Mouse (Mus musculus): ENCODE measurements around the gene Cckar. TPM values are rescaled to one million over a fixed set of nuclear protein-coding genes. Genes with fewer than 3 reads are reported as not detected.
"Not testable (repeated sequence)": the region's sequence is repeated elsewhere in the genome, so short reads cannot be mapped to it uniquely, and the experiment has no call there.

Cckar gene
- total RNA-seq, 2 experiments from 2014 or later, result 0.08 to 9.2 TPM

- not testable (repeated sequence) for DNase-seq (ENCODE audit: low spot score in 2 of 2)
These were observed 33.9 kb downstream of the Cckar start for GRCm38 (mm10) chr5:53673493-53674150.

GRCm38 (mm10) chr5:53672352-53672751 lies 35.2 kb downstream of the Cckar start:
- peak; percentile 26 to 46 for DNase-seq (ENCODE audit: low spot score in 2 of 2)

- no peak for DNase-seq (ENCODE audit: low spot score in 2 of 2)
These were observed 36.0 kb downstream of the Cckar start for GRCm38 (mm10) chr5:53671507-53671906.

GRCm38 (mm10) chr5:53670321-53670938 lies 37.1 kb downstream of the Cckar start:
- no peak for DNase-seq (ENCODE audit: low spot score in 2 of 2)

- no peak for DNase-seq (ENCODE audit: low spot score in 2 of 2)
These were observed 39.5 kb downstream of the Cckar start for GRCm38 (mm10) chr5:53668021-53668420.

GRCm38 (mm10) chr5:53663665-53664064 lies 43.8 kb downstream of the Cckar start:
- DNase-seq (ENCODE audit: low spot score in 2 of 2), result no peak

GRCm38 (mm10) chr5:53662413-53662812 lies 45.1 kb downstream of the Cckar start:
- no peak for DNase-seq (ENCODE audit: low spot score in 2 of 2)

- no peak for DNase-seq (ENCODE audit: low spot score in 2 of 2)
These were observed 46.0 kb downstream of the Cckar start for GRCm38 (mm10) chr5:53661508-53661907.

GRCm38 (mm10) chr5:53657925-53658324 lies 49.6 kb downstream of the Cckar start:
- DNase-seq (ENCODE audit: low spot score in 2 of 2), result no peak

- no peak for DNase-seq (ENCODE audit: low spot score in 2 of 2)
These were observed 50.9 kb downstream of the Cckar start for GRCm38 (mm10) chr5:53656596-53656995.

Other genes starting within 250 kb of the Cckar start
- 10 to 100 TPM; 54.6 to 62.2 TPM for gene Rbpj, start 241.6 kb downstream of the Cckar start, total RNA-seq (2021)
- 10 to 100 TPM; 39.7 to 41.1 TPM for gene Tbc1d19, start 101.9 kb upstream of the Cckar start, total RNA-seq (2021)

Data from adrenal gland, postnatal 4 days (tissue).